Mouse (Mus musculus) kidney, adult 8-10 months (tissue): ENCODE data around the gene Olfr803.

Source experiments
- DNase-seq, 2 experiments: peaks; one replicate each; pipeline ENCODE4 v3.0.0; 2022

Olfr803 gene

GRCm38 (mm10) chr10:129694186-129694585 lies at the start of gene Olfr803:
Gene Olfr803 (minus strand): TSS chr10:129694286.
- no peak for DNase-seq

DNA sequence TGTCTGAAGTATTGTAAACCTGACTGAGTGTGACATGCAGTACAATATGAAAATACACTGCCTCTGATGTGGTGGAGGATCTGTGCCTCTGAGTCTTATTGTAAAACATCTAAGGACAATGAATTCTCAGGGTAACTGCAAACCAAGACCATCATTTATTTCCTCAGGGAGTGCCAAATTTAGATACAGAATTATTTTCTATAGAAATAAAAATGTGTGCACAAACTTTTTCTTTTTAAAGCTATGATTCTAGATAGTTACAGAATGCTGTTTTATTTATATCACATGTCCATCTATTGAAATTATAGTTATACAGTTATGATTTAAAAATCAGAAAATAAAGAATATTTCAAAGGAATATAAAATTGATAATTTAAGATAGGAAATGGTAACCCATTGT lies 47.7 kb upstream of the Olfr803 start, which contains the start of gene Olfr806:
Gene Olfr806, minus strand, starts transcription at position 101 of the 400 bp plus-strand sequence.
- DNase-seq: no peak

DNA sequence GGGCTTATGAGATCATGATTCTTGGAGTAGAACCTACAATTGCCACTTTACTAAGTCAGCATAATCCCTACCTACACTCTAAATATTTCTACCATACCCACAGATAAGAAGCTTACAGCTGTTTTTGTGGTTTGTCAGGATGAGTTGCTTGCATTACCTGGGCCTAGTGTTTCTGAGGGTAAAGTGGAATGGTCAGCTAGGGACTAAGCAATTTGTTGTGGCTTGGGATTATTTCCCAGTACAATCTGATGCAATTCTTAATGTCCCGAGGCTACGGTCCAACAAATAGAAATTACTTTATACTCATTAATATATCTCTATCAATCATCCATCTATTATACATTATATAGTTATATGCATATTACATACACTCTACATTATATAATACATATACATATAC lies 35.2 kb upstream of the Olfr803 start, which contains the start of gene Olfr805:
Gene Olfr805, minus strand, starts transcription at position 101 of the 400 bp plus-strand sequence.
- no peak for DNase-seq

- no peak for DNase-seq
Measured at GRCm38 (mm10) chr10:129702910-129703309, 8.8 kb upstream of the Olfr803 start, which contains the start of gene Olfr804. Gene Olfr804 (plus strand): TSS chr10:129703210.

GRCm38 (mm10) chr10:129688069-129688468 lies 6.0 kb downstream of the Olfr803 start, which contains the start of gene Olfr802:
Gene Olfr802 (minus strand): TSS chr10:129688169.
- DNase-seq: no peak

GRCm38 (mm10) chr10:129673765-129674164 lies 20.3 kb downstream of the Olfr803 start, which contains the start of gene Olfr801:
Gene Olfr801 (minus strand): TSS chr10:129673865.
- DNase-seq: no peak

DNA sequence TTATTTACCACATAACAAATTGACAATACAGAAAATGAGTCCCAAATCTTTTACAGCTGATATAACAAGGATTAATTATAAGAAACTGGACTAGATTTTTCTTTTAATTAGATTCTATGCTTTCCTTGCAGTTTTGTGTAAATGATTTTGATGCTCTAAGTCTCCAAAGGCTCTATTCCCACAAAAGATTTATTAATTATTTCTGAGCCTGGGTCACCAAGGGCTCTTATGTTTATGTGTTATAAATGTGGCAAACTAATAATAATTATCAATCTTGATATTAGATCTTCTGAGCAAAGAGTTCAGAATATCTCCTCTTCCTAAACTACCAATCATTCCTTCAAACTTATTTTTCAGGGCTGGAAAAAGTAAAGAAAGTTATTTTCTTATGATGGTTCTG lies 36.7 kb downstream of the Olfr803 start, which contains the start of gene Olfr800:
Gene Olfr800, plus strand, starts transcription at position 301 of the 400 bp plus-strand sequence.
- no peak for DNase-seq

DNA sequence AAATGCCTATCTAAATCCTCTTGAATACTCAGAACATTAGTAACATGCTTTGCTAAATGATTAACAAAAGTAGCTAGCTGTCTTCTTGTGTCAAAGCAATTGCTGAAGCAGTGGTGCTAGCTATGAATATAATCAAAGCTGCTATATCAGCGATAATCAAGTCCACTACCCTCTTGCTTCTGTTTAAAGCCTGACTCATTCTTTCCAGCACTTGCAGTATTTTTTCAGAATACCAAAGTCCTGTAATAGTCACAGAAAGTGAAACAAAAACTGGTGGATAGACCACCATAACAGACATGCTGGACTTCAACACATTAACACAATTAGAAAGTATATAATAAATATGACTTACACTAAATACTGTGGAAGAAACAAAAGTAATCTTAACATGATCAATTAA lies 42.3 kb downstream of the Olfr803 start:
- DNase-seq: no peak
